Mouse (Mus musculus): Measurements from ENCODE around the gene Arl8b.
"Not testable (repeated sequence)": the region's sequence is repeated elsewhere in the genome, so short reads cannot be mapped to it uniquely, and the experiment has no call there.

The Arl8b gene

DNA sequence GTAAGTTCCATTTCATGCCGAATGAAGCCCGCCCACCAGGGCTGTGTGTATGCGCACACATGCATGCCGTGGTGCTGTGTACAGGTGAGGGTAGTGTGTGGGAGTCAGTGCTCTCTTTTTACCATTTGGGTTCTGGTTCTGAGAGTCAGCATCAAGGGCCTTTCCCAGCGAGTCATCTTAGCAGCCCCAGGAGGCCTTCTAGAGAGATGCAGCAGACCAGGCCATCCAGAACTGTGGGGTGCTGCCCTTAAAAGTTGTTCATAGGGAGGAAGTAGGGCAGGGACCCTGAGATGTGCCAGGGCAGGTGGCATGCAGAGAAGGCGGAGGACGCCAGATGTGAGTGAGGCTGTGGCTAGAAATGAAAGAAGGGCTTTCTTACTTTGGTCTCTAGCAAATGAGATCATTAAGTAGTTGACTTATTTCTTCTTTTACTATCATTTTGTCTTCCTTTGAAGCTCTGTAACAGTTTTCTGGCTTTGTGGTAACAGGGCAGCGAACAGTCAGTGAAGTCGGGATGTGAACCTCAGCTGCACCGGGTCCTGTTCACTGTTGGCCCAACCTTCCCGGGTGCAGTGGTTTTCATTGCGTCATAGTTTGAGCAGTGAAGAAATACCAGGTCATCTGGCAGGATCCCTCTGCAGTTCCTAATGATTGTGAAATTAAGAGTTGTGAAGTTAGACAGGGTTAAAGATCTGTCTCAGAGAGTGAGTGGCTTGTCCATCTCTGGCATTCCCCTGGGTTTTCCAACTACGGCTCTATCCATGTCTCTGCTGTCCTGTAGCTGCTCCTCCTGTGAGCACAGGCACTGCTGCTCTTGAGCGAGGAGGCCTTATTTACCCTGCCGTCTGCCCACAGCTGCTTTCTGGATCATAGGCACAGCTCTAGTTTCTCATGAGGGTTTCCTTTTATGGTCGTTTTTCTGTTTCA lies 53.1 kb downstream of the Arl8b start:
- peak; percentile 60 to 67 for DNase-seq (ENCODE audit: low spot score in 2 of 2)

DNA sequence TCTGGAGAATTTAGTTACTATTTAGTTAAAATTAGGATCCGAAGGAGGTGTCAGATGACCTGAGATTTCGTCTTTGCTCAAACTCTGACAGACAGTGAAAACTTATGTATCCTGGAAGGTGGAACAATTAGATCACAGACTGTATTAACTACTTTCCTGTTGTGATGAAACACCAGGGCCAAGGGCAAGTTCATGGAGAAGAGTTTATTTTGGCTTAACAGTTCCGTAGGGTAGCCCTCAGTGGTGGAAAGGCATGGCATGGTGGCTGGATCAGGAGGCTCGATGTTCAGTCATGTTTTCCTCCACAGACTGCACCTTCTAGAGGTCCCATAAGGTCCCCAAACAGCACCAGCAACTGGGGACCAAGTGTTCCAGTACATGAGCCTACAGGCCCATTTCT lies 54.2 kb downstream of the Arl8b start:
- DNase-seq (ENCODE audit: low spot score in 2 of 2) = no peak

DNA sequence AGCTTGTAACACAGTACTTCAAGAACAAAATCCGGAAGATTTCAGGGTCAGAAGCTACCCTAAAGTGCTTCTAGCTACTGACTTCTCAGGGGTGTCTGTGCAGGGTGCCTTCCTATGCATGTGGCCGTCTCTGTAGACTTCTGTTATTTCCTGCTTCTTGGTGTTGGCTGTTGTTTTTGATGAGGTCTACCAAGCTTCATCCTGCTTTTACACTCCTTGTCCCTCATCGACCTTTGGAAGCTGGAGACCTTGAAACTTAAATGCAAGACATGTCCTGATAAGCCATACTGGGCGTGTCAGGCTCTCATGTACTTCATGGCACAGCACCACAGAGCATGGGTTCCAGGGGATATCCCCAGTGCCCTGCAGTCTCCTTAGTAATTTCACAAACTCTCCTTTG lies 55.1 kb downstream of the Arl8b start:
- no peak for DNase-seq (ENCODE audit: low spot score in 2 of 2)

DNA sequence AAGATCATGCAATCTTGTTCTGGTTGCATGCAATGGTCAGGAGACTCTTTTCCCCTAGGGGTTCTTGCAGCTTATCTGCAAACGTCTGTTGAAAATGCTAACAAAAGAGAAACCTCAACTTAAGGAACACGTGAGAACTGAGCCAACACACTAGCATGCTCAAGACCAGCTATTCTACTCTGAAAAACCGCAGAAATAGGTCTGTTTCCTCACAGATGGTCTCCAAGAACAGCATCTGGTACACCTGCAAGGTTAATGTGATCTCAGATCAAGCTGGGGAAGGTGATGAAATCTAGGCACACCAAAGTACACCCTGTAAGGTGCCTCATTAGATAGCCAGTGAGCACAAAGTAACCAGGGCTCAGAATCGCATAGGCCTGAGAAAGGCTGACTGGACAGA lies 56.5 kb downstream of the Arl8b start:
- no peak for DNase-seq (ENCODE audit: low spot score in 2 of 2)

DNA sequence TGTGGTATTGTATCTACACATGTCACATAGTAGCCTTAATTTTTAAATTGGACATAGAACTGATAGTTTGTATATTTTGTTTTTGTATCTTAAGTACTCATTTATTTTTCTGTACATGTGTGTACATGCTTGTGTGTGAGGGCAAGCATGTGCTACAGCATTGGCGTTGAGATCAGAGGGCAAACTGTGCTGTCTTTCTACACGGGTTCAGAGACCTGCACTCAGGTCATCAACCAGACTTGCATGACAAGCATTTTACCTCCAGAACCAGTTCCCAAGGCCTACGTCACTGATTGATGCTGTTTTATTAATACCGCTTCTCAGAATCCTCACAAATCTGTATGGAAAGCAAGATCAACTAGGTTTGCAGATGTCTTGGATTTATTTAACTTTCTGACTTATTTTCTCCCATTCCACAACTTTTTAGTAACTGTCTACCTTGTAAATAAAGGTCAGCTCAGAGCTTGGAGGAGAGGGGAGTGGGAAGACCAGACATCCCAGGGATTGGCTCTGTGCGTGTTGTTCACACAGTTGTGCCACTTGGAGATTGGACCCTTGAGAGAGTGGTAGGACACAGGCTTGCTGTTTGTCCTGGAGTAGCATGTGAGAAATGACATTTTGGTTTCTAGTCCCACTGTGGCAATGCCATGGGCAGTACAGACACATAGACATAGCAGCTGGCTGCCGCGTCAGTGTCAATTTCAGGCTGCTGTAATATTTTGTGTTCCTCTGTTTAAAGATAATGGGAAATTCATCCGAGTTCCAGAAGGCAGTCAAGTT lies 58.2 kb downstream of the Arl8b start:
- DNase-seq (ENCODE audit: low spot score in 2 of 2) = no peak

DNA sequence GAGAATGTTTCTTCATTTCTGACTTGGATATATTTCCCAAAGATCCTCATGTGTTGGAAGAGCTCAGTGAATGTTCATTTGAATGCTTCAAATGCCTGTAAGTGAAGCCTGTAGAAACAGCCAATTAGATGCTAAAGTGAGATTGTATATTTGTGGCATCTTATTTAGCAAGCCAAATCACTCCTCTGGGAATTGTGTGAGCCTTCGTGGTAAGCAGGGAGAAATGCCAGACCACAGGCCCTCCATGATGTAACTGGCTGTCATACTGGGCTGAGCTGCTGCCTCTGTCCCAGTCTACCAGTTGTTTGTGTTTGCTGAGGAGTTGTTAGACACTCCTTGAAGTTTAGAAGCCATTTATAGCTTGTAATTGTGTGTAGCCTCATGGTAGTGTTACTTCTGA lies 60.8 kb downstream of the Arl8b start:
- DNase-seq (ENCODE audit: low spot score in 2 of 2) = no peak

DNA sequence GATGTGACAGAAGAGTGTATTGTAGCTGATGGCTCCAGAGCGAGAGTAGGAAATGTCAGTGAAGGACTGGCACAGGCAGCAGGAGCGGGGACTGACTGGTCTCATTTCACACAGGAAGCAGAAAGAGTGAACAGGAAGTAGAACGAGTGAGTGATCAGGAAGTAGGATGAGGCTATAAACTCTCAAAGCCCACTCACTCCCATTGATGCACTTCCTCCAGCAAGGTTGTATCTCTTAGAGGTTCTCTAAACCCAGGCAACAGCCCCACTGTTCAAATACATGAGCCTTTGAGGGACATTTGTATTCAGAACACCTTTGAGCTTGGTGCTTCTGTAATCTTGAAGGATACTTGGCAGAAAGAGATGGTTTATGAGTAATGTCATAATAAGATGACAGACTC lies 61.2 kb downstream of the Arl8b start:
- no peak for DNase-seq (ENCODE audit: low spot score in 2 of 2)

DNA sequence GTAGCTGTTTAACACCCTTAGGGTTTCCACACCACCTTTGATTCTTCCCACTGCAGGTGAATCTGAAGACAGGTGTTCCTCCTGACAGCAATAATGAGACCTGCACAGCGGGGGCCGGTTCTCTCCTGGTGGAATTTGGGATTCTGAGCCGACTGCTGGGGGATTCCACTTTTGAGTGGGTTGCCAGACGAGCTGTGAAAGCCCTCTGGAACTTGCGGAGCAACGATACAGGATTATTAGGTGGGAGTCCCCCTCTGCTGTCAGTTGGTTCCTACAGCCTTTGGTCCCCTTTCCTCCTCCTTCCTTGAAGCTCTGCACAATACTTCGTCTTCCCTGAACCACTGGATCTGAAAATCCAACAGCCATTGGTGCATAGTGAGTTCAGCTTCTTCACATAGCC lies 61.9 kb downstream of the Arl8b start:
- DNase-seq (ENCODE audit: low spot score in 2 of 2) = no peak

DNA sequence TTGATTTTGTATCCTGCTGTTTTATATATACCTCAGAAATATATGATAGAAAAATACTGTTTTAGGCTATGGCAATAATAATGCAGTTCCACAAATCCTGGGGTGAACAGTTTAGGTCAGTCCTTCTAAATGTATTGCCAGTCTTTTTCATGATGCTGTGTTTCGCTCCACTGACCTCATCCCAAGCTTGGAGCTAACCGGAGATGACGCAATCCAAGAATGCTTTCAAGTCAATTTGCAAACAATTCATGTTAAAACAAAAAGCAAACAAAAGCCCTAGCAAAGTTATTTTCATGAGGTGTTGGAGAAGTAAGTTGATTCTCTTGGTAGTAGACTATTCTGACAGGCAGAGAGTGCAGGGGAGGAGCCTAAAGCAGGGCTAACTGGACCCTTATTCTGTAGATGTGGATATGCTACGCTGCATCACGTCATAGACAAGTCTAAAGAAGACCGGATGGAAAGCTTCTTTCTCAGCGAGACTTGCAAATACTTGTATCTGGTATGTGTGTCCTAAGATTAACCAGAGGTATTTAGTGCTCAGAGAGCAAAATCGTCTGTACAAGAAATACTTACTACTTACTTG lies 69.3 kb downstream of the Arl8b start:
- DNase-seq (ENCODE audit: low spot score in 2 of 2) = no peak

DNA sequence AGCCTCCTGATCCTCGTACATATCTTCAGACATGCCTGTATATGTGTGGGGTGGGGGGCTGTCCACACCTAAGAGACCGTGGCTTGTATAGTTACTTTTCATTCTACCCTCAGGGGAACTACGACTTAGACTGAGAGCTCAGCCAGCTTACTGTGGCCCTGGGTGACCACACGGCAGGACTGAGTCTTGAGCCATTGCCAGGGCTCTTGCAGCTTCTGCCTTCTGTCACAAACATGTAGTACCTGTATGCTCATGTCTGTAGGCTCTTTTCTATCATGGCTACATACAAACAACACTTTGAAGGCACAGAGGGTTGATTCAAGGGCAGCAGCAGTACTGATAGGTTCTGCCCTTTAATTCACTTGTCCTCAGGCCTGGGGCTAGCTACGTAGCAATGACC lies 70.1 kb downstream of the Arl8b start:
- no peak for DNase-seq (ENCODE audit: low spot score in 2 of 2)

DNA sequence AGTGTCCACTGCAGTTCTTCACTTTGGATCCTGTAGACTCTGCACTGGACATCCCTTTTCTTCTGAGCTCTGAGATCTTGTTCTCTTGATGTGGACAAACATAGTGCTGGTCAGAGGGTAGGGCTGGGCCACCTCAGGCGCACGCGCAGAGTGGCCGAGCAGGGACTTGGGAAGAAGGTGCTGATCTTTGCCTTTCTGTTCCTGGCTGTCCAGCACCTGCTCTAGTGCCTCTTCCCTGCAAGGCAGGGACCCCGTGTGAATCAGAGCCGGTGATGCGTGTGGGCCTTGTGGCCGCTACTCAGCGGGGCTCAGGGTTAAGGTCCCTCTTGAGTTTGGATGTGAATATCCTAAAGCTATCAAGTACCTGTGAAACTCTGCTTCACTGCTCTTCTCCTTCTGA lies 75.7 kb downstream of the Arl8b start:
- DNase-seq (ENCODE audit: low spot score in 2 of 2) = no peak

DNA sequence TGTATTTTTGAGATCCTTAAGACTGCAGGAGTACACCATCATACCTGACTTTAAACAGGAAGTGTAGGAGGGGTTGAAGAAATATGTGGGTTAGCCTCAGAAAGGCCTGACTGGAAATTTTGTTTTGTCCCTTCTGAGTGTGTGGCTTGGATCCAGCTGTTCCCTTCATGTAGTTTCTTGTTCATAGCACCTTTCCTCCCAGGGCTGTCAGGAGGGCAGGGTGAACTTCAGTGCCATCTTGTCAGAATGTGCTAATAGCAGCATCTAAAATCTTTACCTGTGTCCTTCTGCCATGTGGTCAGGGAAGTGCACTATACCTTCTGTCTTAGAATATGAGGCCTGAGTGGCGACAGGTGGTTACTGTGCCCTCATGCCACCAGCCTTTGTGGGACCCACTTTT lies 78.3 kb downstream of the Arl8b start:
- no peak for DNase-seq (ENCODE audit: low spot score in 2 of 2)

DNA sequence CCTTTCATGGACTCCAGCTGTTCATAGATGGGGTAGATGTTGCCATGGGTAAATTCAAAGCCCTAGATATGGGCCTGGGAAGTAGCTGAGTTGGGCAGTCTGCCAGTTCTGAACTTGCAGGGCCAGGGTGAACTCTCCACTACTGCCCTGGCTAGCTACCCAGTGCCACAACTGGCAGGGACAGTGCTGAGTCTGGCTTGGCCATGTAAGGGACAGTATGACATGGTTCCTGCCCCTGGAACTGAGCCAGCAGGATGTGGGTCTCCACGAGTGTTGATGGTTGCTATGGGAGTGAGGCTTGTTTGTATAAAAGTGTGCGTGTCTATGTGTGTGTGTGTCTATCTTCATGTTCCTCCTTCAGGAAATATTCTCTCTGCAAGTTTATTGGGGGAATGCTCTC lies 79.6 kb downstream of the Arl8b start:
- DNase-seq (ENCODE audit: low spot score in 2 of 2) = no peak

DNA sequence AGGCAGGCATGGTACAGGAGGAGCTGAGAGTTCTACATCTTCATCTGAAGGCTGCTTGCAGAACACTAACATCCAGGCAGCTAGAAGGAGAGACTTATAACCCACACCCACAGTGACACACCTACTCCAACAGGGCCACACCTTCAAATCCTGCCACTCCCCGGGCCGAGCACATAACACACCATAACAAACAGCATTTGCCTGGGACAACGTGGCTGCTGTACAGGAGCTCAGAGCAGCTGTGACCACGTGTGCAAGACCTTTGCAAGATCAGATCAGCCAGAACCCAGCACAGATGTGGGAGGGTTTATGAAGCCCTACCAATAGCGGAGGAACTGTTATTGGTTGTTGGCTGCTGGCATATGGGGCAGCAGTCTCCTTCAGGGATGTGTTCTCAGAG lies 83.4 kb downstream of the Arl8b start:
- no peak for DNase-seq (ENCODE audit: low spot score in 2 of 2)

DNA sequence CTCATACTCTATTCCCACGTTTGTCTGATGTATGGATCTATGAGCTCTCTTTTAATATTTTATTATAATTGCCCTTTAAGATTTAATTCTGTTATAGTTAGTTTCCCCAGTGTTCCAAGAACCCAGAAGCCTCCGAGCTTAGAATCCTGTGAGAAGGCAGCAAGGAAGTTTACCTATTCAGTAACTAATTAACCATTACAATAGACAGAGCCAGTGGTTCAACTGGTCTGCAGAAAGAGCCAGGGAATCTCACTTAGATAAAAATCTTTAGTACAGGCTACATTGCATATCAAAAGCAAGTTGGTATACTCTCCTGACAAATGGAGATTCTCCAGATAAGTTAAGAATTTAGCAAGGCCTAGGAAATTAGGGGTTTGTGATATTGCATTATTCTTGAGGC lies 86.1 kb downstream of the Arl8b start:
- not testable (repeated sequence) for DNase-seq (ENCODE audit: low spot score in 2 of 2)

DNA sequence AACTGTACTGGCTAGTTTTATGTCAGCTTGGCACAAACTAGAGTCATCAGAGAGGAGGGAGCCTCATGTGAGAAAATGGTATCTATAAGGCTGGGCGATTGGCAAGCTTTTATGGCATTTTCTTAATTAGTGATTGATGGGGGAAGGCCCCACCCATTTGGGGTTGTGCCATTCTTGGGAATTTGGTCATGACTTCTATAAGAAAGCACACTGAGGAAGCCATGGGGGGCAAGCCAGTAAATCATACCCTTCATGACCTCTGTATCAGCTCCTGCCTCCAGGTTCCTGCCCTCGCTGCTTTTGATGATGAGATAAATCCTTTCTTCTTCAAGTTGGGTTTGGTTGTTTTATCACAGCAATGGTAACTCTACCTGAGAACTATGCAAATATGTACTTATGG lies 87.5 kb downstream of the Arl8b start:
- DNase-seq (ENCODE audit: low spot score in 2 of 2) = no peak

DNA sequence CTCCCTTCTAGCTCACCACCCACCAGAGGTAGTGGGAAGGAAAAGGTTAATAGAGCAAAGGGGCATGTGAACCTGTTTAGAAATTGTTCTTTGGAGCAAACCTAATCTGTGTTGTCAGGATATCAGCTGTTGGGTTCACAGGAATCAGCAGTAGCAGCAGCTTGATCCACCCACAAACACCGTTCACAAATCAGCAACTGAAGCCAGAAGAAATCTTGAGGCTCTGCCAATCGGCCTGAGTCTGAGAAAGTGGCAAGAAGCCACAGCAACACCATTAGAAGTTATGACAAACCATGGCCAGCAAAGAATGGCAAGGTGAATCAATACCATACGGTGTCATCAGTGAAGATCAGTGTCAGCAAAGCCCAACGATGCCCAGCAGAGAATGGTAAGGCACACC lies 88.4 kb downstream of the Arl8b start:
- DNase-seq (ENCODE audit: low spot score in 2 of 2) = no peak
